Mouse (Mus musculus): ENCODE data around the gene Usp46. TPM values are rescaled to one million over a fixed set of nuclear protein-coding genes. Genes with fewer than 3 reads are reported as not detected.

Usp46 gene
- polyA plus RNA-seq, 1 experiment from 2014 or later: 44.0 TPM

DNA sequence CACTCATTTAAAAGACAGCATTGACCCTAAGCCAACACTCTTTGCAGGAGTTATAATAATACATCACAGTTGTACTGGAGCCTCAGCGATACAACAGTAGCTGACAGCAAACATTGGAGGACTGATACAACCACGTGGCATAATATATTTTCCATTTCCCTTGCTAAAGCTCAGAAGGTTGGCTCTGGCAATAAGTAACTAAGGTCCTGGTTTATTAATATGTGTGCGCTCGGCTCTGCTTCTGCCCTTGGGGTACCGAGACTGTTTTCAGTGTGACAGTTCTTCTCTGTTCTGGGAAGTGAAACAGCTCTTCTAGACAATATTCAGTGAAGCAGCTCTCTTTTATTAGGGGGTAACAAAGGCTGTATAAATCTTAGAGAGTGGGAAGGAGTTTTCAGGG lies 50.7 kb downstream of the Usp46 start:
- no peak overlapping the region for H3K27ac ChIP-seq
- 91% methylated on average over 5 of the region's 5 CpGs for WGBS
- no peak overlapping the region for H3K4me3 ChIP-seq
- no peaks in the 10 kb centered on the region for H3K27me3 ChIP-seq
- H3K4me1 ChIP-seq: no peaks in the 10 kb centered on the region
- peaks cover 10% of the 10 kb centered on the region for H3K9me3 ChIP-seq
- peaks cover 47% of the 10 kb centered on the region for H3K36me3 ChIP-seq
- H3K9ac ChIP-seq: no peak overlapping the region
- ATAC-seq (ENCODE audit: insufficient number of reproducible peaks, insufficient read depth, low FRiP score, low TSS enrichment): no peak
- H3K4me2 ChIP-seq (replicated peaks): no peak overlapping the region

GRCm38 (mm10) chr5:74011629-74012028 lies 56.6 kb downstream of the Usp46 start:
- no peak overlapping the region for H3K27ac ChIP-seq
- ATAC-seq (ENCODE audit: insufficient number of reproducible peaks, insufficient read depth, low FRiP score, low TSS enrichment): no peak
- H3K9ac ChIP-seq: no peak overlapping the region
- H3K4me2 ChIP-seq (replicated peaks): no peak overlapping the region
- H3K36me3 ChIP-seq: peaks cover 48% of the 10 kb centered on the region
- no peaks in the 10 kb centered on the region for H3K9me3 ChIP-seq
- H3K4me1 ChIP-seq: no peaks in the 10 kb centered on the region
- WGBS: 91% methylated on average over 10 of the region's 10 CpGs
- no peaks in the 10 kb centered on the region for H3K27me3 ChIP-seq
- no peak overlapping the region for H3K4me3 ChIP-seq

DNA sequence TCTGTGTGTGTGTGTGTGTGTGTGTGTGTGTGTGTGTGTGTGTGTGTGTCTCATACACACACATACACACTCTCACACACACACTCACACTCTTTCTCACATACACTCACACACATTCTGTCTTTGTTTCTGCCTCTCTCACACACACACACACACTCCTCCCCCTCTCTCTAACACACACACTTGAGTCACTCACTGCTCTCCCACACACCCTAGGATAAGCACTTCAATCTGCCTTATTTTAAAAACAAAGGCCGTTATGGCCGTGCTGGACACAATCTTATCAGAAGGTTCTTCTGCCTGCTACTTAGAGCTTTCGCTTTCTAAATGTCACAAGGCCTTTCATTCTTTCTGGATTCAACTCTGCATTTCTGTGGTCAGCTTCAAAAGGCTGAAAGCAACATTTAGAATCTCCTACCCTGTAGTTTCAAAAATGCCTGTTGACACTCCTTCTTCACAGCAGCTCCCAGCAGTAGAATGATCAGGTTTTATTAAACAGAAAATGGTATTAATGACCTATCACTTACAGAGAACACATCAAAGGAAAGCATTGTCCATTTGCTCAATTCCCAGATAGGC lies 60.6 kb downstream of the Usp46 start:
- WGBS: 87% methylated on average over 3 of the region's 3 CpGs
- H3K27me3 ChIP-seq: no peaks in the 10 kb centered on the region
- H3K27ac ChIP-seq: no peak overlapping the region
- peaks cover 51% of the 10 kb centered on the region for H3K36me3 ChIP-seq
- no peak overlapping the region for H3K9ac ChIP-seq
- no peaks in the 10 kb centered on the region for H3K9me3 ChIP-seq
- H3K4me2 ChIP-seq (replicated peaks): no peak overlapping the region
- no peak overlapping the region for H3K4me3 ChIP-seq
- no peaks in the 10 kb centered on the region for H3K4me1 ChIP-seq
- ATAC-seq (ENCODE audit: insufficient number of reproducible peaks, insufficient read depth, low FRiP score, low TSS enrichment): no peak

DNA sequence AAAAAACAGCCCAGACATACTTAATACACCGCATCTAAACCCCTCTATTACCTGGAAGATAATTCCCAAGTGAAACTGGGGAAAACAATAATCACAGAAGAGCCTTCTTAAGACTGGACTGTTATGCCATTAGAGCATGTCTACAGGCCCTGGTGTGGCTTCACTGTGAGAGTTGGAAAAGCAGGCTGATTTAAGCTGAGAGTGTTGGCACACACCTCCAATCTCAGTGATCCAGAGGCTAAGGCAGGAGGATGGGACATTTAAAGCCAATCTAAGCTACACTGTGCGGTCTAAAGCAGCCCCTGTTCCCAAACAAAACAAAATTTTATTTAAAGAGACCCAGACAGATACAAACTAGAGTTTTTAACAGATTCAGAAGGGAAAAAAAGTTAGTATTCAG lies 62.3 kb downstream of the Usp46 start:
- WGBS: 95% methylated on average over 2 of the region's 2 CpGs
- Histone ChIP-seq H3K4me1 (no peaks in the 10 kb centered on the region), H3K4me2 (replicated peaks) (no peak overlapping the region), H3K9me3 (no peaks in the 10 kb centered on the region), H3K27ac (no peak overlapping the region), H3K27me3 (no peaks in the 10 kb centered on the region), H3K36me3 (peaks cover 63% of the 10 kb centered on the region), H3K9ac (no peak overlapping the region), H3K4me3 (no peak overlapping the region)
- ATAC-seq (ENCODE audit: insufficient number of reproducible peaks, insufficient read depth, low FRiP score, low TSS enrichment): no peak

GRCm38 (mm10) chr5:74001743-74002142 lies 66.5 kb downstream of the Usp46 start:
- Histone ChIP-seq H3K27ac (no peak overlapping the region), H3K9ac (no peak overlapping the region), H3K4me2 (replicated peaks) (no peak overlapping the region), H3K9me3 (no peaks in the 10 kb centered on the region), H3K36me3 (peaks cover 59% of the 10 kb centered on the region), H3K4me1 (no peaks in the 10 kb centered on the region), H3K27me3 (no peaks in the 10 kb centered on the region), H3K4me3 (no peak overlapping the region)
- ATAC-seq (ENCODE audit: insufficient number of reproducible peaks, insufficient read depth, low FRiP score, low TSS enrichment): no peak
- 87% methylated on average over 9 of the region's 9 CpGs for WGBS

DNA sequence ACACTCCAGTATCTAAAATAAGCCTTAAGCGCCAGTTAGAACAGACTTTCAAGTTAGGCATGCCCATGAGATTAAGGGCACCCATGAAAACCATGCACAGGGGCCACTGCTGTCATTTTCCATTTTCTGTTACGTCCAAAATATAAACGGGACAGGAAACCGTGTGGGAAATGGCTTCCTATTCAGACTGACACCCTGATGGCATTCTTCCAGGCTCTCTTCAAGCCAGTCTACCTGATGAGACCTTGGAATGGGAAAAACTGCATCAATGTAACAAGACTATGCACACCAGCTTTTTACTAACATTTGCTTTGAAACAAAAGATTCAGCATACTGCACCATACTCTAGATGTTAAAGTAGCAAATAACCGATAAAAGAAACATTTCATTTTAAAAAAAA lies 69.3 kb downstream of the Usp46 start:
- Histone ChIP-seq H3K4me2 (replicated peaks) (no peak overlapping the region), H3K36me3 (peaks cover 40% of the 10 kb centered on the region), H3K4me3 (no peak overlapping the region), H3K27ac (no peak overlapping the region), H3K9ac (no peak overlapping the region), H3K4me1 (no peaks in the 10 kb centered on the region), H3K27me3 (no peaks in the 10 kb centered on the region), H3K9me3 (no peaks in the 10 kb centered on the region)
- WGBS: 84% methylated on average over 5 of the region's 5 CpGs
- no peak for ATAC-seq (ENCODE audit: insufficient number of reproducible peaks, insufficient read depth, low FRiP score, low TSS enrichment)

DNA sequence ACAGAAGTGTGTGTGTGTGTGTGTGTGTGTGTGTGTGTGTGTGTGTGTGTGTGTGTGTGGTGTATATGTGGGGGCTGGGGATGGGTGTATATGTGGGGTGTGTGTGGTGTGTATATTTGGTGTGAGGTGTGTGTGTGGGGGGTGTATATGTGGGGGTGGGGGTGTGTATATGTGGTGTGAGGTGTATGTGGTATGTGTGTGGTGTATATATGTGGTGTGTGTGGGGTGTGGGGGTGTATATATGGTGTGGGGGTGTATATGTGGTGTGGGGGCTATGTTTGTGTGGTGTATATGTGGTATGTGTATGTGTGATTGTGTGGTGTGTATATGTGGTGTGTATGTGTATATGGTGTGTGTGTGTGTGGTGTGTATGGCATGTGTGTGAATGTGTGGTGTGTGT lies 73.4 kb downstream of the Usp46 start:
- Histone ChIP-seq H3K27ac (no peak overlapping the region), H3K9me3 (no peaks in the 10 kb centered on the region), H3K4me3 (no peak overlapping the region), H3K9ac (no peak overlapping the region), H3K4me1 (no peaks in the 10 kb centered on the region), H3K36me3 (peaks cover 4% of the 10 kb centered on the region; the same call in 1 of the 2 replicates), H3K4me2 (replicated peaks) (no peak overlapping the region), H3K27me3 (no peaks in the 10 kb centered on the region)
- no peak for ATAC-seq (ENCODE audit: insufficient number of reproducible peaks, insufficient read depth, low FRiP score, low TSS enrichment)

GRCm38 (mm10) chr5:73993538-73993937 lies 74.7 kb downstream of the Usp46 start:
- H3K4me3 ChIP-seq: no peak overlapping the region
- 80% methylated on average over 4 of the region's 4 CpGs for WGBS
- no peaks in the 10 kb centered on the region for H3K27me3 ChIP-seq
- ATAC-seq (ENCODE audit: insufficient number of reproducible peaks, insufficient read depth, low FRiP score, low TSS enrichment): no peak
- no peak overlapping the region for H3K27ac ChIP-seq
- H3K9me3 ChIP-seq: no peaks in the 10 kb centered on the region
- peaks cover 4% of the 10 kb centered on the region; the same call in 1 of the 2 replicates for H3K36me3 ChIP-seq
- H3K9ac ChIP-seq: no peak overlapping the region
- H3K4me1 ChIP-seq: no peaks in the 10 kb centered on the region
- no peak overlapping the region for H3K4me2 ChIP-seq (replicated peaks)

- H3K27me3 ChIP-seq: no peaks in the 10 kb centered on the region
- H3K4me3 ChIP-seq: no peak overlapping the region
- no peak for ATAC-seq (ENCODE audit: insufficient number of reproducible peaks, insufficient read depth, low FRiP score, low TSS enrichment)
- H3K36me3 ChIP-seq: peaks cover 2% of the 10 kb centered on the region; the same call in 1 of the 2 replicates
- no peak overlapping the region for H3K4me2 ChIP-seq (replicated peaks)
- no peaks in the 10 kb centered on the region for H3K9me3 ChIP-seq
- H3K27ac ChIP-seq: no peak overlapping the region
- WGBS: 93% methylated on average over 13 of the region's 13 CpGs
- no peak overlapping the region for H3K9ac ChIP-seq
- no peaks in the 10 kb centered on the region for H3K4me1 ChIP-seq
These were observed 75.9 kb downstream of the Usp46 start for GRCm38 (mm10) chr5:73992321-73992720.

DNA sequence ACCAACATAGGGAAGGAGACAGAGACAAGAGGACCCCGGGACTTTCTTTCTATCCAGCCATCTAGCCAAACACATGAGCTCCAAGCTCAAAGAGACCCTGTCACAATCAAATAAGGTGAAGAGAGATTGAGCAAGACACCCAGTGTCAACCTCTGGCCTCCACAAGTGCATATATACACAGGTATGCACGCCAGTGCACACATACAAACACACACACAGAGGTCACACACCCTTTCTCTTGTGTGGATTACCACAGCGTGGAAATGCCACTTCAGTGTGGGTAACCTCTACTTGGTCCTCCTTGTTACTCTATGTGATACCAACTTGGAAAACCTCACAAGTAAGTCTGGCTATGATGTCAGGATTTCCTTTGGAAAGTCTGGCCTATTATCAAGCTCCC lies 78.7 kb downstream of the Usp46 start:
- ATAC-seq (ENCODE audit: insufficient number of reproducible peaks, insufficient read depth, low FRiP score, low TSS enrichment): no peak

DNA sequence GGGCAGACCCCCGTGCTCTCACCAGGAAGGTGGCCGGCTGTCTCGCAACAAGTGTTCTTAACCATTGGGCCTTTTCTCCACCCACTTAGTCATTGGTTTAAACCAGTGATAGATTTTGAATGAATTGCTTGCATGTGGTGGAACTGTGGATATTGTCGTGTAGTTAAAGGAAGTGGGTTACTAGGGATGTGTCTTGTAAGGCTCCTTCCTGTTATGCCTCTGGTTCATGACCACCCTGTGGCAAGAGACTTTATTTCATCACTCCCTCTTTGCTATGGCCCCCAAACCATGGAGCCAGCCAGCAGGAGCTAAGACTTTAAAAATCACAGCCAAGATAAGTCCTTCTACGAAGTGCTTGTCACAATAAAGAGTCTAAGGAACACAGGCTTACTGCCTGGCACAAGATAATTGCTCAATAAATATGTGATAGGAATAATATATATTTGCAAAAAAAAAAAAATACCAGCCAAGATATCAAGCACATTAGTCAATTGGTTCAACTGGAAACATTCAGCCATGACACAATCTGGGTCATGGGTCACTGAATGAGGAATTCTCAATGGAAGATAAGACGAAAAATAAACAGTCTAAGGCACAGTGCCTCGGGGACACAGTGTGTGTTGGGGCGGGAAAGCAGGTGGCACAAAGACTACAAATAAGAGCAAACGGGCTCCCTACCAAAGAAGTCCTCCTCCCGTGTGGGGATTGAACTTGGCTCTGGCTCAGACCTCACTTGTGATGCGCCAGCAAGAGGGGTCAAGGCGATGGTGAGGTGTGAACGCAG lies 80.3 kb downstream of the Usp46 start:
- WGBS: 82% methylated on average over 13 of the region's 13 CpGs
- no peaks in the 10 kb centered on the region for H3K9me3 ChIP-seq
- no peak overlapping the region for H3K4me3 ChIP-seq
- no peak for ATAC-seq (ENCODE audit: insufficient number of reproducible peaks, insufficient read depth, low FRiP score, low TSS enrichment)
- no peaks in the 10 kb centered on the region for H3K4me1 ChIP-seq
- H3K36me3 ChIP-seq: no peaks in the 10 kb centered on the region
- no peak overlapping the region for H3K4me2 ChIP-seq (replicated peaks)
- no peak overlapping the region for H3K27ac ChIP-seq
- H3K9ac ChIP-seq: no peak overlapping the region
- H3K27me3 ChIP-seq: no peaks in the 10 kb centered on the region

More for the DNA sequence above, 78.7 kb downstream of the Usp46 start:
- Histone ChIP-seq H3K36me3 (no peaks in the 10 kb centered on the region), H3K9ac (no peak overlapping the region), H3K4me3 (no peak overlapping the region), H3K9me3 (no peaks in the 10 kb centered on the region), H3K4me2 (replicated peaks) (no peak overlapping the region), H3K27me3 (no peaks in the 10 kb centered on the region), H3K4me1 (no peaks in the 10 kb centered on the region), H3K27ac (no peak overlapping the region)
- WGBS: 90% methylated on average over 3 of the region's 3 CpGs

DNA sequence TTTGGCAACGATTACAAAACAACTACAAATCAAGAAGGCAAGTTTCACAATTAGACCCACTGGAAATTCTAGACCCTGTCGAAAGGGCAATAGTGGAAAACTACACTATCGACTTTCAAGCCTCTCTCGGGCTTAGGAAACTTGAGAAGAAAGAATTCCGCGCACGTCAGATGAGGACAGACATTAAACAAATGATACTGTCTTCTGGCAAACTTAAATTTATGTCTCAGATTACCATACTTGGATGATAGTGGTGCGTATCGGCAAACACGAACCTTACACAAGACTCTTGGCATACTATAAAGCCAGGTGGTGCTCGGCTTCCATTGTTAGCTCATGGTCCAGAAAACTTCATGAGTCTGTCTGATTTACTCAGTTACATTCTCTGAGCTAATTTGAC lies 90.8 kb downstream of the Usp46 start:
- H3K36me3 ChIP-seq: no peaks in the 10 kb centered on the region
- H3K9me3 ChIP-seq: no peaks in the 10 kb centered on the region
- no peak overlapping the region for H3K9ac ChIP-seq
- WGBS: 28% methylated on average over 11 of the region's 11 CpGs
- H3K27ac ChIP-seq: 0 out of 2 replicates have a peak overlapping the region, but pooled peaks have one; percentile 46
- H3K4me2 ChIP-seq (replicated peaks): no peak overlapping the region
- ATAC-seq (ENCODE audit: insufficient number of reproducible peaks, insufficient read depth, low FRiP score, low TSS enrichment): no peak
- no peak overlapping the region for H3K4me3 ChIP-seq
- H3K27me3 ChIP-seq: no peaks in the 10 kb centered on the region
- no peaks in the 10 kb centered on the region for H3K4me1 ChIP-seq
